Mouse (Mus musculus): ENCODE data around the gene Kat8.

DNA sequence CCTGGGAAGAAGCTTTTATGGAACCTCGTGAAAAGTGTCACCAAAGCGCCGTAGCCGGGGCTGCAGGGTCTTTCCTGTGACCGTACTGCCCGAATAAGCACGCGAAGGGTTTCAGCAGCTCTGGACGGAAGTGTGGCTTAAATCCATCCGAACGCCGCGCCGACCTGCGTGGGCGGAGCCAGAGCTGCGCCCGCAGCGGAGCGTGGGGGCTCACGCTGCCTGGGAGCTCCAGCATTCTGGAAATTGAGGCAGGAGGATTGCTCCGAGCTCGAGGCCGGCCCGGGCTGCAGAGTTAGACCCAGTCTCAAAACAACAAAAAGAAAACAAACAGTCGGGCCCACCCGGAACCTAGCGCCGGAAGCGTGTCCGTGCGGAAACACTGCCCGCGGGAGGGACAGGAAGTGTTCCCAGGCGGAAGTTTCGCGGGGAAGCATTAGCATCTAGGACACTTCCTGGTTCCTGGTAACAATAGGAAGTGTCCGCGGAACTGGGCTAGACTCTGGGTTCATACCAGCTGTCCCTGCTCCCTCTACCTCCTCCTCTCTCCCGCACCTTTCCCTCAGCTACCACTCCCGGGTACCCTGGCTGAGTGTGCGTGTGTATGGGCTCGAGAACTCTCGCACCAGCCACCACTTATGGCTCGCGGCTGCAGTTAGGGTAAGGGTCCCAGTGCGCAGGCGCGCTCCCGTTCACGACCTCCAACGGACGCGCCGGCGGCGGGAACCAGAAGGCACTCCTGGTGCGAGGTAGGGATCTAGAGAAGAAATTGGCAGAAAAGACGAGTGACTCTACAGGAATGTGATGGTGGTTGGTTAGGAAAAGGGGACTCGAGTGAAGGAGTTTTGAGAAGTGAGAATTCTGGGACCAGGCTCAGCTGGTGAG lies 35.6 kb upstream of the Kat8 start, which contains the start of gene Zfp668:
- TF ChIP-seq CTCF (IDR thresholded peaks at IDR 0.05; ENCODE audit: insufficient read depth, low read depth, low read length) (no peak), POLR2A (IDR thresholded peaks at IDR 0.05; ENCODE audit: insufficient read depth, low read depth, low read length) (no peak)

Measured in olfactory bulb, adult 2 months (tissue).